Mouse (Mus musculus) erythroblast, embryonic 14.5 days (primary cell): ENCODE measurements around the gene Pdcd4.

Source experiments
- GATA1 ChIP-seq: IDR thresholded peaks from 2 replicates; pipeline ENCODE4 v1.6.1; 2012; ENCODE audit warnings: low read length, inconsistent platforms, mixed read lengths
- TAL1 ChIP-seq: IDR thresholded peaks from 3 replicates; pipeline ENCODE4 v1.6.1; 2012; ENCODE audit warnings: low read length, inconsistent platforms, mixed read lengths

DNA sequence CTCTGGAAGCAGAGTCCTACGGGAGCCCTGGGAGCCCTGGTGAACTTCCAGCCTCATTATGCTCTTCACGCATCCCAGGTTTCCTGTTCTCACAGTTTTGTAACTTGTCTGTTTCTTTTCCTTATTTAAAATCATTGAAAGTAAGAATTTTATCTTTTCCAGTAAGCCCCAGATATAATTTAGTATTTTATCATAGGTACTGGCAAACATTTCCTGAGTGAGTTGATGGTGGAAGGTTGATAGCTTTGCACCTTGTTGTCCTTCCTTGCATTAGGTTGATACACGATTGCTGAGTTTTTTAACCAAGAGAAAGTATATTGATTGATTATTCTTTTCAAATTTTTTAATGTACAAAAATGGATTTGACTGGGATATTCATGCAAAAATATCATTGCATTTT is 77.2 kb downstream of the Pdcd4 start:
- TF ChIP-seq GATA1, result no peak
- TF ChIP-seq TAL1, result no peak
